Mouse (Mus musculus) bone marrow, adult 2 months (tissue): Measurements from ENCODE around the gene C4b. TPM values are rescaled to one million over a fixed set of nuclear protein-coding genes. Genes with fewer than 3 reads are reported as not detected.
"Not testable (repeated sequence)": the region's sequence is repeated elsewhere in the genome, so short reads cannot be mapped to it uniquely, and the experiment has no call there.

Source experiments
- H3K27ac ChIP-seq: fragments of 200-500 bp; 2 replicates; pipeline ENCODE4 v1.5.1; 2012; ENCODE audit warnings: low read depth, mild to moderate bottlenecking, control low read depth, inconsistent platforms, low read length; ENCODE audit not compliant: control insufficient read depth, poor library complexity, insufficient read depth
- H3K4me1 ChIP-seq: fragments of 200-500 bp; 2 replicates; pipeline ENCODE4 v1.6.1; 2011; ENCODE audit warnings: low read length; ENCODE audit not compliant: control insufficient read depth, insufficient read depth
- H3K4me3 ChIP-seq: fragments of 200-500 bp; replicated peaks from 2 replicates; pipeline ENCODE3; 2011; ENCODE audit warnings: mild to moderate bottlenecking, low read depth, low read length, control low read depth; ENCODE audit not compliant: control insufficient read depth
- CTCF ChIP-seq: fragments of 200-500 bp; IDR thresholded peaks from 2 replicates; pipeline ENCODE4 v1.5.1; 2011; ENCODE audit warnings: low read length, control low read depth; ENCODE audit not compliant: control insufficient read depth, insufficient read depth
- POLR2A ChIP-seq: fragments of 200-500 bp; IDR thresholded peaks from 2 replicates; pipeline ENCODE4 v1.6.1; 2011; ENCODE audit warnings: low read depth, mild to moderate bottlenecking, control low read depth, low read length, borderline replicate concordance; ENCODE audit not compliant: control insufficient read depth
- WGBS: fragments of 180-500 bp; shearing (Covaris S2); methylation state at CpG from one replicate; pipeline ENCODE4 v1.1.7; 2018; 5-methylcytosine and 5-hydroxymethylcytosine counted together
- polyA plus RNA-seq: library from polyadenylated mRNA; stranded (reverse); fragments of >200 nt; gene quantifications from 2 replicates; pipeline ENCODE4 v1.2.4, GENCODE M21; 2011; ENCODE audit warnings: low replicate concordance; ENCODE audit not compliant: missing spikeins, insufficient read depth, insufficient read length

The C4b gene
- polyA plus RNA-seq, 1 experiment: 10.9 TPM

DNA sequence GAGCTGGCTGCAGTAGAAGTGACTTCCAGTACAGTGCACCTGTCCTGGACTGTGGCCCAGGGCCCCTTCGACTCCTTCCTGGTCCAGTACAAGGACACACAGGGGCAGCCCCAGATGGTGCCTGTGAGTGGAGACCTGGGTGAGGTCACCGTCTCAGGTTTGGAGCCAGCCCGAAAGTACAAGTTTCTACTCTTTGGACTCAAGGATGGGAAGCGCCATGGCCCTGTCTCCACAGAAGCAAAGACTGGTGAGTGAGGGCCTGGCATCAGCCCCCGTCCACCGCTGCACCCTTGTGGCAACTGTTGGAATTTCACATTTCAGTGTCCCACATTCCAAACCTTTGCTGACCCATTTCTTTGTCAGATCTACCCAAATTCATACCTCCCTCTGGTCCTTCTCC lies 30.7 kb downstream of the C4b start:
- 32% methylated on average over 6 of the region's 6 CpGs for WGBS

DNA sequence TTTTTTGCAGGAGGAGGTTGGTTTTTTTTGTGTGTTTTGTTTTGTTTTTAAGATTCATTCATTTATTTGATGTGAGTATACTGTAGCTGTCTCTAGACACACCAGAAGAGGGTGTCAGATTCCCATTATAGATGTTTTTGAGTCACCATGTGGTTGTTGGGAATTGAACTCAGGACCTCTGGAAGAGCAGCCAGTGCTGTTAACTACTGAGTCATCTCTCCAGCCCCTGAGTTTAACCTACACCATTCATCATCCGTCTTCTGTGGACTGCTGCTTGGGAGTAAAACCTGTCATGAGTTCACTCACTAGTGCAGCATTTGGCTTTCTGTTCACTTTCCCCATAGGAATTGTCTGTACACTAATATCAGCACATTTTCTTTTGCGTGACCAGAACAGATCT lies 37.2 kb downstream of the C4b start:
- 79% methylated on average over 2 of the region's 2 CpGs for WGBS
- H3K4me3 ChIP-seq, H3K4me1 ChIP-seq, H3K27ac ChIP-seq: not testable (repeated sequence)

More for the DNA sequence above, 30.7 kb downstream of the C4b start:
- H3K4me1 ChIP-seq: no peaks in the 10 kb centered on the region
- no peak overlapping the region for H3K4me3 ChIP-seq
- H3K27ac ChIP-seq: no peak overlapping the region
- TF ChIP-seq POLR2A (no peak), CTCF (peak; percentile 51)

DNA sequence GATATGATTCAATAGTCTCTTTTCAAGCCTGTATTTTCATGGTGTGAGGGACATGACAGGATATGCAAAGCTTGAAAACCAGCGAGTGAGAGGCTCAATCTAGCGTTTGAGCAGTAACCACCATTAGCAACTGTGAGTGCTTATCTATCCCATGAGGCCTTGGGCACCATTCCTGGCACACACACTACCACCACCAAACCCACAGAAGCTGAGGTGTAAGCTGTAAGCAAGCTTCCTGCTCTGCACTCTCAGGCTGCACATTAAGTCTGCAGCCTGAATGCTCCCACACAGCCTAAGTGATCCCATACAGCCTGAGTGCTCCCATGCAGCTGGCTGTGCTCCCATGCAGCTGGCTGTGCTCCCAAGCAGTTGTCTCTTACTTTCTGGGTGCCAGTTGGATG lies 43.0 kb downstream of the C4b start:
- no peak for TF ChIP-seq POLR2A
- TF ChIP-seq CTCF: no peak
- Histone ChIP-seq H3K4me3 (no peak overlapping the region), H3K4me1 (no peaks in the 10 kb centered on the region), H3K27ac (no peak overlapping the region)
- 7% methylated on average over 2 of the region's 2 CpGs for WGBS

DNA sequence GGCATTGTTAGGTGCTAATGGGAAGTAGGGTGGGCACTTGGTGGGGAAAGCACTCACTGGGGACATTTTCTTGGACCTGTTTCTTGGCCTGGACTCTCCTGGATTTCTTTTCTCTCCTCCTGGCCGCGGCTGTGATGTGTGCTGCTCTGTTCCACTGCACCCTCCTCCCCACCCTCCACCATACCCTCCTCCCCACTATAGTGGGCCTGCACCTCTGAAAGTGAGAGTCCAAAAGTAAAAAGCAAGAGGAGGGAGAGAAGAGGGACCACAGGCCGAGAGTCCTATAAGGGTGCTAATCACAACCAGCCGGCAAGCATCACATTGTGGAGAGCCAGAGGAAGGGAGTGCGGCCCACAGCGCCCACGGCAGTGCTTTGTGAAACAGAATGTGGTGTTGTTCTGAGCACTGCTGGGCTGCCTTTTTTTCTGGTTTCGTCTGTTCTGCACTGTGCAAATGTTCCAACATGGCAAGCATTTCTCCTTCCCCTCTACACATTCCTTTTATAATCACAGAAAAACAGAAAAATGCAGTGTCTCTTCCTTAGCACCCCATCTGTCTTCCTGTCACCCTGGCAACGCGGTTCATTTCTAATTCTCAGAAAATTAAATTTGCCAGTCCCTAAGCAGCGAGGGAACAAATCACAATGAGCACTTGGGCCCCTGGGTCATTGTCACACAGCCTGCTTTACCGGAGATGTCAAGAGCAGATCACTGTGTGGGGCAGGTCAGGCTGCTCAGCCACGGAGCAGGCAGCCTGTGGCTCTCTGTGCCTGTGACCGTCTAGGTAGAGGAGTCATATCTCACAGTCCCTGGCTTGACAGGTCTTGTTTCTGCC lies 43.9 kb downstream of the C4b start:
- Histone ChIP-seq H3K27ac (no peak overlapping the region), H3K4me1 (no peaks in the 10 kb centered on the region), H3K4me3 (no peak overlapping the region)
- TF ChIP-seq CTCF (no peak), POLR2A (no peak)
- WGBS: 59% methylated on average over 14 of the region's 14 CpGs

DNA sequence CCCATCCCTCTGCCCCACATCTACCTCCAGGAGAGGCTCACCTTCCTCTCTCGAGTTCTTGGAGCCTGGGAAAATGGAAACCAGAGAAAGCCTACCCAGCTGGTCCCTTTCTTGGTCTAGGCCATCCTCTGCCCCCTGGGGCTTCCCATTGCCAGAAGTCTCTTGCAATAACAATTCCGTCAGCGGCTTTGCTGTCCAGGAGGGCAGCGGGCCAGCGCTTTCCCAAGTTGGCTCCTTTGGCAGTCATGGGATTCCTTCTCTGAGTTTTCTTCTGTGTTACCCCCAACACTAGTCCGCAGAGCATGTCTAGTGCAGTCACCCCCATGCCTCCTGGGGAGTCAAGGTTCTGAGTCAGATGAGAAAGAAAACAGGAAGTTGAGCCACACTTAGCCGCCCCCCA lies 50.8 kb downstream of the C4b start:
- Histone ChIP-seq H3K4me1 (no peaks in the 10 kb centered on the region), H3K27ac (no peak overlapping the region), H3K4me3 (no peak overlapping the region)
- WGBS: 73% methylated on average over 7 of the region's 7 CpGs
- TF ChIP-seq CTCF: no peak
- TF ChIP-seq POLR2A: no peak

DNA sequence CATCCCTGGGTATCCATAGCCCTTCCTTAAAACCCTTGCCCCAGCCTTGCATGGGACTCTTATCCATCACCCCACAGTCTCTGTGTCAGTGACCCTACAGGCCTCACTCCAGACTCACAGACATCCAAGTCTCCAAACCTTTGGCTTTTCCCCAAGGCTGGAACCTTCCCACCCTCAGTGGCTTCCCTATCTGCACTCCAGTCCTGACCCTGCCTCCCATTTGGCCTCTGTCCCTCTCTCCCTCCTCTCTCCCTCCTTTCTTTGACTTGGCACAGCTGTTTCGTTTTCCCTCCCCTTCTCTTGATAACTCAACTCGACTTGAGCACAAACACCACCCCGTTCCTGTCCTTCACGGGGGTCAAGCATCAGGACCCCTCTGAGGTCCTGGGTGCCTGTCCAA lies 53.2 kb downstream of the C4b start:
- no peak overlapping the region for H3K27ac ChIP-seq
- WGBS: 62% methylated on average over 4 of the region's 4 CpGs
- no peak overlapping the region for H3K4me3 ChIP-seq
- no peaks in the 10 kb centered on the region for H3K4me1 ChIP-seq
- no peak for TF ChIP-seq CTCF
- TF ChIP-seq POLR2A: no peak

DNA sequence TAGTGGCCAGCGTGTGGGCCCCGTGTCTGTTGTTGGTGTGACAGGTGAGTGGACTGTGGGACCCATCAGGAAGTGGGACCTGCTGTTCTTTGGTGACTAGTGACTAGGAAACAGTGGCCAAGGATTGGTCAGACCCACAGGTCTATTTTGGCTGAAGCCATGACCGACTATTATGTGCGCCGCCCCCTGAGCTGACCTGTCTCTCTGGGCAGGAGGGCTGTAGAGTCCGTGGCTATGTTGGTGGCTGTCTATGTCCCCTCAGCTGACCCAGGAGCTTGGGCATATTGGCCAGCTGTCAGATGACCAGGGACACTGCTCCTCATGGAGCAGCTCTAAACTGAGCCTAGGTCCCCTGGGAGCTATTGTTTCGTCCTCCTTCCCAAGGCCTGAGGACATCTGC lies 54.8 kb downstream of the C4b start:
- no peak overlapping the region for H3K4me3 ChIP-seq
- WGBS: 92% methylated on average over 7 of the region's 7 CpGs
- TF ChIP-seq POLR2A: no peak
- no peak for TF ChIP-seq CTCF
- no peaks in the 10 kb centered on the region for H3K4me1 ChIP-seq
- H3K27ac ChIP-seq: no peak overlapping the region

DNA sequence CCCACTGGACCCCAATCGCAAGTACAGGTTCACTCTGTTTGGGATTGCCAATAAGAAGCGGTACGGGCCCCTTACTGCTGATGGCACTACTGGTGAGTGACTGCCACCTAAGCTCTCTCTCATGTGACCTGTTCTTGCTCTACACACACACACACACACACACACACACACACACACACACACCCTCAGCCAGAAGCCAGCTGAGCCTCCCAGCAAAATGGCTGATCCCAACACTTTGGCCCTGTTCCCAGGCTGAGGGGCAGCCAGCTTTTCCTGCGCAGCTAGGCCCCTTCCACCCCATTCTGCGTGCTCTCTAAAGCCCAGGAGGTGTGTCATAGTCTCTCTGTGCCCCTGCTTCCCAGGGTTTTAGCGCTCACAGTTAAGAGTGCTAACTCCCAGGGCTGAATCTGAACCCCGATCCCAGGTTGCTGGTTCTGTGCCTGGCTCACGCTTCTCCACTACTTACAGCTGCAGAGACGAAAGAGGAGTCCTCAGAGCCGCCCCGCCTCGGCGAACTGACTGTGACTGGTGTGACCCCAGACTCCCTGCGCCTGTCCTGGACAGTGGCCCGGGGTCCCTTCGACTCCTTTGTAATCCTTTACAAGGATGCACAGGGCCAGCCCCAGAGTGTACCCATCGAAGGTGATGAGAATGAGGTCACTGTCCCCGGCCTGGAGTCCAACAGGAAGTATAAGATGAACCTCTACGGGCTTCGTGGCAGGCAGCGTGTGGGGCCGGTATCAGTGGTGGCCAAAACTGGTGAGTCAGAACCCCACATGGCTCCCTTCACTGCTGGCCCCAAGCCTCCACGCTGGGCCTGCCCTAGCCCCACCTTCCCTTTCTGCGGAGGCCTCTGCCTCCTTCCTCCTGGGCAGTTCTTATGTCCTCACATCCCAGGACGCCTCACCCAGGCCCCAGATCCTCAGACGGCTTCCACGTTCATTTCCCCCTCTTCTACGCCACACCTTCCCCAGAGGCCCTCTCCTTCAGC lies 58.3 kb downstream of the C4b start:
- Histone ChIP-seq H3K4me1 (no peaks in the 10 kb centered on the region), H3K27ac (no peak overlapping the region), H3K4me3 (no peak overlapping the region)
- 55% methylated on average over 28 of the region's 28 CpGs for WGBS
- TF ChIP-seq CTCF: no peak
- TF ChIP-seq POLR2A: no peak
